Mouse (Mus musculus) MEL (cell line): ENCODE data around the gene 9830107B12Rik. TPM values are rescaled to one million over a fixed set of nuclear protein-coding genes. Genes with fewer than 3 reads are reported as not detected.
A peak's percentile ranks its signal among the peaks of the same experiment; 100 is the strongest.

Experiments
- DNase-seq: peaks from one replicate; pipeline ENCODE4 v3.0.0; 2011; ENCODE audit warnings: low read depth, low spot score
- H3K27ac ChIP-seq: 2 replicates; pipeline ENCODE4 v1.5.1; 2012; ENCODE audit warnings: low read depth, mild to moderate bottlenecking, control low read depth, low read length, moderate library complexity; ENCODE audit not compliant: control insufficient read depth
- H3K27me3 ChIP-seq, 2 experiments: fragments of 150-350 bp in 1 of 2; sonication (generic) in 1 of 2; 2 replicates each; pipeline ENCODE4 v1.6.1; 2012; ENCODE audit warnings: low read length in 2 of 2, mild to moderate bottlenecking in 2 of 2, improper control_type of control experiment in 1 of 2, moderate library complexity in 1 of 2; ENCODE audit not compliant: insufficient read depth in 2 of 2, control insufficient read depth in 1 of 2
- H3K36me3 ChIP-seq, 2 experiments: 2 replicates each; pipeline ENCODE4 v1.6.1; 2012 to 2014; ENCODE audit warnings: low read length in 2 of 2, improper control_type of control experiment in 1 of 2, inconsistent platforms in 1 of 2, mild to moderate bottlenecking in 1 of 2; ENCODE audit not compliant: insufficient read depth in 2 of 2, control insufficient read depth in 1 of 2
- H3K4me1 ChIP-seq, 2 experiments: fragments of 150-350 bp in 1 of 2; sonication (generic) in 1 of 2; 2 replicates each; pipeline ENCODE4 v1.6.1; 2012; ENCODE audit warnings: low read length in 2 of 2, improper control_type of control experiment in 1 of 2, mild to moderate bottlenecking in 1 of 2; ENCODE audit not compliant: insufficient read depth in 2 of 2, control insufficient read depth in 1 of 2
- H3K4me3 ChIP-seq, 2 experiments: fragments of 150-350 bp in 1 of 2; sonication (generic) in 1 of 2; 2 replicates each; pipeline ENCODE4 v1.5.1; 2012; ENCODE audit warnings: low read depth in 2 of 2, low read length in 2 of 2, mild to moderate bottlenecking in 2 of 2, moderate library complexity in 2 of 2, control low read depth in 1 of 2, improper control_type of control experiment in 1 of 2; ENCODE audit not compliant: control insufficient read depth in 1 of 2, insufficient read depth in 1 of 2
- H3K79me2 ChIP-seq: 2 replicates; pipeline ENCODE4 v1.6.1; 2012; ENCODE audit warnings: mild to moderate bottlenecking, low read length, moderate library complexity; ENCODE audit not compliant: control insufficient read depth, poor library complexity, insufficient read depth
- H3K9ac ChIP-seq: 2 replicates; pipeline ENCODE4 v1.6.1; 2012; ENCODE audit warnings: low read depth, mild to moderate bottlenecking, control low read depth, low read length, moderate library complexity; ENCODE audit not compliant: control insufficient read depth, poor library complexity, severe bottlenecking
- H3K9me3 ChIP-seq: fragments of 150-350 bp; sonication (generic); replicated peaks from 2 replicates; pipeline ENCODE4 v1.6.1; 2012; ENCODE audit warnings: mild to moderate bottlenecking, low read length, improper control_type of control experiment, moderate library complexity; ENCODE audit not compliant: insufficient read depth
- CTCF ChIP-seq, 3 experiments: IDR thresholded peaks in 2 of 3; conservative IDR thresholded peaks in 1 of 3; 2 replicates each; pipeline ENCODE4 v1.5.1; 2011 to 2012; ENCODE audit warnings: low read length in 3 of 3, low read depth in 2 of 3, mild to moderate bottlenecking in 2 of 3, improper control_type of control experiment in 1 of 3, inconsistent platforms in 1 of 3, mixed read lengths in 1 of 3, moderate library complexity in 1 of 3; ENCODE audit not compliant: control insufficient read depth in 1 of 3, insufficient read depth in 1 of 3, poor library complexity in 1 of 3, severe bottlenecking in 1 of 3
- EP300 ChIP-seq, 2 experiments: IDR thresholded peaks; 2 replicates each; pipeline ENCODE4 v1.6.1; 2011; ENCODE audit warnings: improper control_type of control experiment in 2 of 2, low read length in 2 of 2, low read depth in 1 of 2, mild to moderate bottlenecking in 1 of 2
- GATA1 ChIP-seq: IDR thresholded peaks from 2 replicates; pipeline ENCODE4 v1.6.1; 2011; ENCODE audit warnings: low read depth, low read length, improper control_type of control experiment
- KAT2A ChIP-seq: conservative IDR thresholded peaks from 2 replicates; pipeline ENCODE4 v1.6.1; 2012; ENCODE audit warnings: low read depth, low read length, improper control_type of control experiment, inconsistent platforms
- MEF2A ChIP-seq: IDR thresholded peaks from 2 replicates; pipeline ENCODE4 v1.6.1; 2014; ENCODE audit warnings: low read depth, mild to moderate bottlenecking, inconsistent platforms, low read length, improper control_type of control experiment; ENCODE audit not compliant: poor library complexity, insufficient replicate concordance, severe bottlenecking; ENCODE audit errors: extremely low read depth
- MYB ChIP-seq: IDR thresholded peaks from 2 replicates; pipeline ENCODE4 v1.6.1; 2011; ENCODE audit warnings: mild to moderate bottlenecking, low read depth, low read length, improper control_type of control experiment
- NELFE ChIP-seq: IDR thresholded peaks from 2 replicates; pipeline ENCODE4 v1.6.1; 2011; ENCODE audit warnings: low read depth, low read length, improper control_type of control experiment
- NRF1 ChIP-seq: IDR thresholded peaks from 2 replicates; pipeline ENCODE4 v1.6.1; 2014; ENCODE audit warnings: low read depth, mild to moderate bottlenecking, inconsistent platforms, low read length, improper control_type of control experiment, moderate library complexity; ENCODE audit not compliant: poor library complexity, insufficient read depth, severe bottlenecking
- POLR2A ChIP-seq, 2 experiments: IDR thresholded peaks; 2 replicates each; pipeline ENCODE4 v1.6.1; 2011 to 2012; ENCODE audit warnings: low read length in 2 of 2, mild to moderate bottlenecking in 2 of 2, control low read depth in 1 of 2, improper control_type of control experiment in 1 of 2, low read depth in 1 of 2, moderate library complexity in 1 of 2; ENCODE audit not compliant: control insufficient read depth in 1 of 2, insufficient read depth in 1 of 2, poor library complexity in 1 of 2
- POLR2AphosphoS5 ChIP-seq: IDR thresholded peaks from 2 replicates; pipeline ENCODE4 v1.6.1; 2012; ENCODE audit warnings: low read depth, borderline replicate concordance, mild to moderate bottlenecking, inconsistent platforms, low read length, moderate library complexity, mixed read lengths
- RAD21 ChIP-seq: IDR thresholded peaks from 2 replicates; pipeline ENCODE4 v1.6.1; 2011; ENCODE audit warnings: mild to moderate bottlenecking, low read depth, low read length, improper control_type of control experiment
- RCOR1 ChIP-seq: IDR thresholded peaks from 2 replicates; pipeline ENCODE4 v1.6.1; 2012; ENCODE audit warnings: low read depth, mild to moderate bottlenecking, inconsistent platforms, low read length, improper control_type of control experiment
- SMC3 ChIP-seq: IDR thresholded peaks from 2 replicates; pipeline ENCODE4 v1.6.1; 2011; ENCODE audit warnings: low read depth, low read length, improper control_type of control experiment
- TAL1 ChIP-seq: IDR thresholded peaks from 2 replicates; pipeline ENCODE4 v1.6.1; 2012; ENCODE audit warnings: mild to moderate bottlenecking, inconsistent platforms, low read length, moderate library complexity, mixed read lengths
- TCF12 ChIP-seq: IDR thresholded peaks from 2 replicates; pipeline ENCODE4 v1.6.1; 2014; ENCODE audit warnings: low read depth, mild to moderate bottlenecking, inconsistent platforms, low read length, improper control_type of control experiment, moderate library complexity
- ZC3H11A ChIP-seq: IDR thresholded peaks from 2 replicates; pipeline ENCODE4 v1.6.1; 2012; ENCODE audit warnings: low read depth, mild to moderate bottlenecking, inconsistent platforms, low read length, improper control_type of control experiment
- ZMIZ1 ChIP-seq: IDR thresholded peaks from 2 replicates; pipeline ENCODE4 v1.6.1; 2012; ENCODE audit warnings: low read depth, mild to moderate bottlenecking, inconsistent platforms, low read length, improper control_type of control experiment, moderate library complexity
- polyA plus RNA-seq, 2 experiments: library from polyadenylated mRNA; stranded (reverse) in 1 of 2; unstranded in 1 of 2; fragments of >175 nt in 1 of 2; fragments of >200 nt in 1 of 2; gene quantifications; 2 replicates each; pipeline versions ENCODE4 v1.2.1 to v1.2.4; 2012; ENCODE audit warnings: low replicate concordance in 2 of 2, low read depth in 1 of 2; ENCODE audit not compliant: insufficient read length in 2 of 2, insufficient read depth in 1 of 2, missing spikeins in 1 of 2
- total RNA-seq: library from RNA; depleted of rRNA; stranded (reverse); fragments of 300-350 nt; gene quantifications from 2 replicates; pipeline ENCODE4 v1.2.3, GENCODE M21; 2012

9830107B12Rik gene
- total and polyA plus RNA-seq, 3 experiments = not detected

DNA sequence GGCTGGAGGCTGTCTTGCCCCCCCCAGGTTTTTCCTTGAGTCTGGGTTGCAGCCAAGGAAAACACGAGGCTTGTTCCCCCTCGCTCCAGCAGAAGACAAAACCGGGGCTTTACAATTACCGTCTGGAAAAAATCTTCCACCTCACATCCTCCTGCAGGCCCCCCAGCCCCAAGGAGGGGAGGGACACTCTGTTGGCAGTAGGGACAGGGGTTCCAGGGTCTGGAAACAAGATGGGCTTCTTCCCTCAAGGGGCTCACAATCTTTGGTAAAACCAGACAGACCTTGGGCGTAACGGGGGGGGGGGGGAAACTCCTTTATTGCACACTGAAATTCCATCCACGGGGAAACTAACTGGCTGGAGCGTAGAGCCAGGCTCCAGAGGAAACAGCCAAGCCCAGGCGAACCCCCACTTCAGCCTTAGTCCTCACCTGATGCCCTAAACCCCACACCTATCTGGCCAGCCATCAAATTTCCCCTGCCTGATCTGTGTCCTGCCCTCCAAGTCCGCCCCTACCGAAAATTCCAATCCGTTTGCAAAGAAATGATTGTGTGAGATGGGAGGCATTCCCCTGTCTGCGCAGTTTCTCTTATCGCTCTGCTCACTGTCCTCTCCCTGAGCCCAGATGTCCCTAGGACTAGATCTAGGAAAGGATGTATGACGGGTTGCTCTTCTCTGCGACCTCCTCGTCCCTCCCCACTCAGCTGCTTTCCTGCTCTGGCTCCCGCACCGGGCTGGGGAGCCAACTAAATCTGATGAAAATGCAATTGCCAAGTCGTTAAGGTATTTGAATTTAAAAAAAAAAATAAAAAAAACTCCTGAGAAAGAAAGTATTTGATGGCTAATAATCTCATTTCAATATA lies 51.0 kb downstream of the 9830107B12Rik start:
- H3K9me3 ChIP-seq = no peaks in the 10 kb centered on the region
- H3K4me3 ChIP-seq = no peak overlapping the region
- H3K27ac ChIP-seq = no peak overlapping the region
- DNase-seq = no peak
- TF ChIP-seq NRF1 = no peak
- H3K27me3 ChIP-seq = no peaks in the 10 kb centered on the region
- H3K4me1 ChIP-seq = no peaks in the 10 kb centered on the region
- H3K79me2 ChIP-seq = no peaks in the 10 kb centered on the region
- no peak overlapping the region for H3K9ac ChIP-seq
- no peaks in the 10 kb centered on the region for H3K36me3 ChIP-seq

DNA sequence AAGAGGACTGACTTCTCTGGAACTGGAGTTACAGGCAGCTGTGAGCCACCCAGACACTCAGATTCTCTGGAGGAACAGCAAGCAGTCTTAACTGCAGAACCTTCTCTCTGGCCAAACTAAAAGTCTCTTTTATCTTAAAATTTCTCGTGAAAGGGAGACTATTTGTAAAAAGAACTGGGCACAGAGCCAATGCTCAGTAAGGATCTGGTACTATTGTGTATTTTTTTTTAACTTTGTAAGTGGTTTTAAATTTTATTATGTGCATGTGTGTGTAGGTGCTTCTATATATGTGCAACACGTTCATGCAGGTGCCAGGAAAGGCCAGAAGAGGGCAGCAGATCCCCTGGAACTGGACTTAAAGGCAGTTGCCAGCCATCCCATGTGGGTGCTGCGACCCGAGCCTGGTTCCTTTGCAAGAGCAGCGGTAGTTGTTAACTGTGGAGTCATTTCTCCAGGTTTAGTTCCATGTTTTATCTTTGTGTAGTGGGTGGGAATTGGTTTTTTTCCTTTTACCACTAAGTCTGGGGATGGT lies 52.7 kb downstream of the 9830107B12Rik start:
- TF ChIP-seq MYB = no peak
- TF ChIP-seq TAL1 = no peak
- TF ChIP-seq MEF2A = no peak
- TF ChIP-seq ZC3H11A = 0 out of 2 replicates have a peak, but pooled peaks have one; percentile 2
- no peak for TF ChIP-seq NELFE
- TF ChIP-seq RCOR1 = no peak
- no peak for TF ChIP-seq GATA1
- peak; percentile 41 to 44 (median 41); a peak in 5 of 6 replicates for TF ChIP-seq CTCF (IDR thresholded peaks at IDR 0.05 in 2 of 3, conservative IDR thresholded peaks at IDR 0.05 in 1 of 3; ENCODE audit: control insufficient read depth in 1 of 3, insufficient read depth in 1 of 3, low read depth in 2 of 3, low read length in 3 of 3, poor library complexity in 1 of 3, severe bottlenecking in 1 of 3)
- no peak for TF ChIP-seq POLR2AphosphoS5
- no peak for TF ChIP-seq TCF12
- no peak for TF ChIP-seq EP300 (IDR thresholded peaks at IDR 0.05; ENCODE audit: low read depth in 1 of 2, low read length in 2 of 2)
- TF ChIP-seq KAT2A = no peak
- no peak for TF ChIP-seq POLR2A (IDR thresholded peaks at IDR 0.05; ENCODE audit: control insufficient read depth in 1 of 2, insufficient read depth in 1 of 2, low read depth in 1 of 2, low read length in 2 of 2, poor library complexity in 1 of 2)
- no peak for TF ChIP-seq ZMIZ1
- TF ChIP-seq SMC3 = peak; percentile 24
- TF ChIP-seq RAD21 = 0 out of 2 replicates have a peak, but pooled peaks have one; percentile 7
- Histone ChIP-seq H3K4me1 (no peaks in the 10 kb centered on the region), H3K36me3 (no peaks in the 10 kb centered on the region), H3K27me3 (no peaks in the 10 kb centered on the region), H3K4me3 (no peak overlapping the region), H3K9ac (no peak overlapping the region), H3K9me3 (no peaks in the 10 kb centered on the region), H3K79me2 (no peaks in the 10 kb centered on the region), H3K27ac (no peak overlapping the region)
- DNase-seq = peak; percentile 27
